Mouse (Mus musculus) lung, postnatal 0 days (tissue): ENCODE results near the gene Ehd3. TPM values are rescaled to one million over a fixed set of nuclear protein-coding genes. Genes with fewer than 3 reads are reported as not detected.

Experiments
- ATAC-seq: fragments of 200-750 bp; cut with Nextera tagmentation; 2 replicates; pipeline ENCODE4 v1.8.0; 2017; ENCODE audit warnings: moderate library complexity
- DNase-seq: peaks from one replicate; pipeline ENCODE4 v3.0.0-alpha.2; 2016; ENCODE audit warnings: low spot score
- H3K27ac ChIP-seq: fragments of 300-500 bp; sonication (generic); 2 replicates; pipeline ENCODE4 v1.5.1; 2014; ENCODE audit warnings: antibody characterized with exemption, mild to moderate bottlenecking, low read length, mixed read lengths
- H3K27me3 ChIP-seq: fragments of 300-500 bp; sonication (generic); replicated peaks from 2 replicates; pipeline ENCODE4 v1.6.1; 2014; ENCODE audit warnings: low read length, mixed read lengths; ENCODE audit not compliant: insufficient read depth
- H3K36me3 ChIP-seq: fragments of 300-500 bp; sonication (generic); 2 replicates; pipeline ENCODE4 v1.6.1; 2014; ENCODE audit warnings: low read length, mixed read lengths; ENCODE audit not compliant: insufficient read depth
- H3K4me1 ChIP-seq: fragments of 300-500 bp; sonication (generic); 2 replicates; pipeline ENCODE4 v1.6.1; 2014; ENCODE audit warnings: antibody characterized with exemption, low read depth, low read length, mixed read lengths; ENCODE audit not compliant: insufficient read depth
- H3K4me2 ChIP-seq: fragments of 300-500 bp; sonication (generic); replicated peaks from 2 replicates; pipeline ENCODE4 v1.6.1; 2014; ENCODE audit warnings: low read depth, mild to moderate bottlenecking, low read length, moderate library complexity, mixed read lengths
- H3K4me3 ChIP-seq: fragments of 300-500 bp; sonication (generic); 2 replicates; pipeline ENCODE4 v1.5.1; 2014; ENCODE audit warnings: low read depth, low read length
- H3K9ac ChIP-seq: fragments of 300-500 bp; sonication (generic); replicated peaks from 2 replicates; pipeline ENCODE4 v1.6.1; 2014; ENCODE audit warnings: low read depth, mild to moderate bottlenecking
- H3K9me3 ChIP-seq: fragments of 300-500 bp; sonication (generic); 2 replicates; pipeline ENCODE4 v1.6.1; 2016; ENCODE audit warnings: low read length, mixed read lengths
- CTCF ChIP-seq: IDR thresholded peaks from 2 replicates; pipeline ENCODE4 v1.5.1; 2016; ENCODE audit warnings: antibody characterized with exemption, mild to moderate bottlenecking
- EP300 ChIP-seq: IDR thresholded peaks from 2 replicates; pipeline ENCODE4 v1.6.1; 2016; ENCODE audit warnings: antibody characterized with exemption, mild to moderate bottlenecking, control low read depth
- WGBS: fragments of 180-500 bp; shearing (Covaris S2); extraction: QIAGEN DNeasy Blood & Tissue Kit; methylation state at CpG from one replicate; pipeline ENCODE4 v1.1.7; 2014; 5-methylcytosine and 5-hydroxymethylcytosine counted together
- polyA plus RNA-seq: library from polyadenylated mRNA; unstranded; fragments of >200 nt; fragmentation: Nextera tagmentation; extraction: Ambion mirVana; gene quantifications from 2 replicates; pipeline ENCODE4 v1.2.1, GENCODE M21; 2015

The Ehd3 gene
- polyA plus RNA-seq, 1 experiment from 2014 or later = 4.7 TPM

GRCm38 (mm10) chr17:73842963-73843362 is 39.0 kb downstream of the Ehd3 start:
- no peak for TF ChIP-seq EP300
- no peak for TF ChIP-seq CTCF
- H3K4me1 ChIP-seq = no peaks in the 10 kb centered on the region
- H3K27me3 ChIP-seq = no peaks in the 10 kb centered on the region
- H3K36me3 ChIP-seq = no peaks in the 10 kb centered on the region
- no peak overlapping the region for H3K4me2 ChIP-seq
- WGBS = 91% methylated on average over 1 of the region's 1 CpGs
- H3K9me3 ChIP-seq = no peaks in the 10 kb centered on the region
- DNase-seq (no peak), ATAC-seq (no peak)
- H3K9ac ChIP-seq = no peak overlapping the region
- H3K27ac ChIP-seq = no peak overlapping the region
- H3K4me3 ChIP-seq = no peak overlapping the region

GRCm38 (mm10) chr17:73845632-73846031 is 41.7 kb downstream of the Ehd3 start:
- 43% methylated on average over 3 of the region's 3 CpGs for WGBS
- no peak for ATAC-seq
- H3K27ac ChIP-seq = no peak overlapping the region

GRCm38 (mm10) chr17:73847399-73847798 is 43.5 kb downstream of the Ehd3 start:
- Histone ChIP-seq H3K4me3 (no peak overlapping the region), H3K36me3 (no peaks in the 10 kb centered on the region), H3K4me1 (no peaks in the 10 kb centered on the region), H3K9ac (no peak overlapping the region), H3K4me2 (no peak overlapping the region), H3K9me3 (no peaks in the 10 kb centered on the region), H3K27ac (no peak overlapping the region), H3K27me3 (no peaks in the 10 kb centered on the region)
- DNase-seq (no peak), ATAC-seq (no peak)
- TF ChIP-seq EP300 = no peak
- TF ChIP-seq CTCF = no peak
- 80% methylated on average over 1 of the region's 1 CpGs for WGBS

More at GRCm38 (mm10) chr17:73845632-73846031, 41.7 kb downstream of the Ehd3 start:
- no peak for TF ChIP-seq CTCF
- no peak for TF ChIP-seq EP300
- H3K4me3 ChIP-seq = no peak overlapping the region
- no peaks in the 10 kb centered on the region for H3K4me1 ChIP-seq
- no peaks in the 10 kb centered on the region for H3K36me3 ChIP-seq
- no peaks in the 10 kb centered on the region for H3K9me3 ChIP-seq
- no peak for DNase-seq
- no peak overlapping the region for H3K4me2 ChIP-seq
- no peak overlapping the region for H3K9ac ChIP-seq
- no peaks in the 10 kb centered on the region for H3K27me3 ChIP-seq

DNA sequence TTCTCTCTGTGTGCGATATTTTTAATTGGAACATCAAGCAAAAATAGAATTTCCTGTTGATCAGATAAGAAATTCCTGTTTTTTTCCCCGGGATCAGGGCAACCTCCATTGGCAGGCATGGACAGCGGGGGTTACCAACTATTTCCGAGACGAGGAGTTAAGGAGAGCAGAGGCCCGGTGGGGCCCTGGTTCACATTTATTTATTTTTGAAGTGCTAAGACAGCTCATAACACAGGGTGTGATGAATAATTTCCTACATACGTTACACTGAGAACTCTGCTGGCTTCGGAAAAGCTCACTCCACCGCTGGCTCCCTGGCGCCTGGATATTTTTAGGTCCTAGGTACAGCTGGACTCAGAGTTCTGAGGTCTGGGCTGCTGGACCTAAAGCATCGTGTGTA is 49.1 kb downstream of the Ehd3 start:
- DNase-seq (no peak), ATAC-seq (no peak)
- Histone ChIP-seq H3K9ac (no peak overlapping the region), H3K4me1 (no peaks in the 10 kb centered on the region), H3K27ac (no peak overlapping the region), H3K9me3 (no peaks in the 10 kb centered on the region), H3K36me3 (no peaks in the 10 kb centered on the region), H3K4me3 (no peak overlapping the region), H3K27me3 (no peaks in the 10 kb centered on the region), H3K4me2 (no peak overlapping the region)
- no peak for TF ChIP-seq CTCF
- TF ChIP-seq EP300 = no peak
- 45% methylated on average over 11 of the region's 11 CpGs for WGBS

GRCm38 (mm10) chr17:73853717-73854116 is 49.8 kb downstream of the Ehd3 start:
- H3K27me3 ChIP-seq = no peaks in the 10 kb centered on the region
- no peak overlapping the region for H3K27ac ChIP-seq
- no peak overlapping the region for H3K4me2 ChIP-seq
- no peak overlapping the region for H3K9ac ChIP-seq
- no peaks in the 10 kb centered on the region for H3K4me1 ChIP-seq
- no peaks in the 10 kb centered on the region for H3K36me3 ChIP-seq
- WGBS = 68% methylated on average over 4 of the region's 4 CpGs
- H3K9me3 ChIP-seq = no peaks in the 10 kb centered on the region
- no peak for DNase-seq
- no peak for ATAC-seq
- TF ChIP-seq CTCF = no peak
- H3K4me3 ChIP-seq = no peak overlapping the region

GRCm38 (mm10) chr17:73869008-73869685 is 65.2 kb downstream of the Ehd3 start:
- Histone ChIP-seq H3K36me3 (no peaks in the 10 kb centered on the region), H3K27ac (no peak overlapping the region), H3K4me3 (no peak overlapping the region), H3K9me3 (no peaks in the 10 kb centered on the region), H3K9ac (no peak overlapping the region), H3K4me1 (no peaks in the 10 kb centered on the region), H3K4me2 (no peak overlapping the region), H3K27me3 (no peaks in the 10 kb centered on the region)
- 85% methylated on average over 9 of the region's 9 CpGs for WGBS
- no peak for ATAC-seq
- no peak for TF ChIP-seq EP300
- no peak for TF ChIP-seq CTCF
- DNase-seq = no peak
